9 mouse cellular contexts compared by ENCODE assay signal in the genomic region with DNA sequence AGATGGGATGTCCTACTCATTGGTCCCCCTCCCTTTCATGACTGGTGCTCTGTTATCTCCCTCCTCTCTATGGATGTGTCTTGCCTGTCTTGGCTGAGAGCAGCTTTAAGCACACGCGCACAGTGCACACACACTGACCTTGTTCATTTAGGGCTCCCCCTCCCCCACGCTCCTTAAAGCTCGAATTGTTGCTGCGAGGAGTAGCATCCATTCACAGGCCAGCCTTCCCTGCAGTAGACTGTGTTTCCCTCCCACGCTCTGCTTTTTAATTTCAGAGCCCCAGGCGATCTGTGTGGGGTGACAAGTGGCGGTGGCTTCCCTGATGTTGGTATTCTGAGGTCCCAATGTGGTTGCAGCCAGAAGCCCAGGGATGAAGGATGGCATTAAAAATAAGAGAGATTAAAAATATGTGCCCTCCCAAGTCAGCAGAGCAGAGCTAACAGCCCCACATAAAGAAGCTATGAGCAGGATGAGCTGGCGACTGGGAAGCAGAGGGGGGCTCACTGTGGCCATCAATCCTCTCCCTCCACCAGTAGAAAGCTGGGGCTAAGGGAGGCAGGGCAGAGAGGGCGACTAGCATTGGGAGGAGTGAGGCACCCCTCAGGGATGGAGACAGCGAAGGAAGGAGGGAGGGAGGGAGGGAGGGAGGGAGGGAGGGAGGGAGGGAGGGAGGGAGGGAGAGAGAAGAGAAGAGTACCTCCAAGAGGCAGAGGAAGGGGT.
DNase-seq lines count a peak whose midpoint lies in the region; ATAC-seq and TF ChIP-seq lines count a peak whose summit lies in the region.
"Had no signal": no experiment of that assay in that cellular context is flagged by ENCODE, and none has a peak within 500 bp of the region (broad histone marks: within the 10 kb centered on the region; RNA-seq: fewer than 3 reads in every experiment).

No protein-coding gene starts in this region.

- ATAC-seq in embryonic facial prominence, embryonic 14.5 days (ENCODE audit: low read depth): peak; percentile 45; the same call in 1 of the 2 replicates
- ATAC-seq in forebrain, embryonic 15.5 days (replicated peaks): peak; percentile 47
- peak; percentile 75 for ATAC-seq in neural tube, embryonic 15.5 days (ENCODE audit: low FRiP score)
- ATAC-seq in liver, embryonic 12.5 days: no peak

- no peaks in the 10 kb centered on the region for H3K27me3 ChIP-seq in embryonic facial prominence, embryonic 14.5 days (replicated peaks; ENCODE audit: control insufficient read depth, insufficient read depth, low read length)
- H3K27me3 ChIP-seq in forebrain, embryonic 15.5 days: no peaks in the 10 kb centered on the region
- H3K27me3 ChIP-seq in neural tube, embryonic 15.5 days (replicated peaks): no peaks in the 10 kb centered on the region
- no peaks in the 10 kb centered on the region for H3K27me3 ChIP-seq in limb, embryonic 10.5 days (ENCODE audit: low read depth, poor library complexity, severe bottlenecking)
- no peaks in the 10 kb centered on the region for H3K27me3 ChIP-seq in liver, embryonic 12.5 days (replicated peaks)
- H3K27me3 ChIP-seq: embryonic facial prominence, embryonic 12.5 days had no signal

- no peak for TF ChIP-seq CTCF in left cerebral cortex, adult 2 months (IDR thresholded peaks at IDR 0.05)

- peak; percentile 19 for DNase-seq in embryonic facial prominence, embryonic 14.5 days (ENCODE audit: low spot score)
- peak; percentile 26 to 37 for DNase-seq in left cerebral cortex, adult 2 months (ENCODE audit: extremely low spot score in 1 of 2, low spot score in 2 of 2)
- no peak for DNase-seq in gastrocnemius, postnatal 10 days
- no peak for DNase-seq in limb, embryonic 10.5 days (ENCODE audit: low spot score)
- no peak for DNase-seq in thymus, postnatal 0 days (ENCODE audit: low spot score)

- intact Hi-C loops in left cerebral cortex, adult 2 months (cut with DNase I): no loop called here

- WGBS in embryonic facial prominence, embryonic 14.5 days: 27% methylated on average over 9 of the region's 11 CpGs
- WGBS in forebrain, embryonic 15.5 days: 20% methylated on average over 10 of the region's 11 CpGs
- 12% methylated on average over 10 of the region's 11 CpGs for WGBS in neural tube, embryonic 15.5 days
- 60% methylated on average over 9 of the region's 11 CpGs for WGBS in limb, embryonic 10.5 days
- WGBS in liver, embryonic 12.5 days (ENCODE audit: insufficient replicate concordance): 49% methylated on average over 9 of the region's 11 CpGs

- no peak overlapping the region for H3K4me3 ChIP-seq in embryonic facial prominence, embryonic 14.5 days (ENCODE audit: low read depth, low read length)
- no peak overlapping the region for H3K4me3 ChIP-seq in forebrain, embryonic 15.5 days
- no peak overlapping the region for H3K4me3 ChIP-seq in left cerebral cortex, adult 2 months
- no peak overlapping the region for H3K4me3 ChIP-seq in neural tube, embryonic 15.5 days (replicated peaks)
- no peak overlapping the region for H3K4me3 ChIP-seq in limb, embryonic 10.5 days
- no peak overlapping the region for H3K4me3 ChIP-seq in liver, embryonic 12.5 days
- H3K4me3 ChIP-seq: embryonic facial prominence, embryonic 12.5 days had no signal

- no peaks in the 10 kb centered on the region for H3K4me1 ChIP-seq in embryonic facial prominence, embryonic 14.5 days (ENCODE audit: control insufficient read depth, insufficient read depth, low read length)
- peaks cover 31% of the 10 kb centered on the region for H3K4me1 ChIP-seq in forebrain, embryonic 15.5 days
- H3K4me1 ChIP-seq in neural tube, embryonic 15.5 days: peaks cover 47% of the 10 kb centered on the region
- peaks cover 32% of the 10 kb centered on the region for H3K4me1 ChIP-seq in limb, embryonic 10.5 days
- H3K4me1 ChIP-seq in liver, embryonic 12.5 days: no peaks in the 10 kb centered on the region

- H3K4me2 ChIP-seq in embryonic facial prominence, embryonic 14.5 days (ENCODE audit: low read depth, low read length): no peak overlapping the region
- no peak overlapping the region for H3K4me2 ChIP-seq in forebrain, embryonic 15.5 days (replicated peaks)
- peak overlapping the region; percentile 7; the same call in 1 of the 2 replicates for H3K4me2 ChIP-seq in neural tube, embryonic 15.5 days
- no peak overlapping the region for H3K4me2 ChIP-seq in liver, embryonic 12.5 days
- H3K4me2 ChIP-seq: embryonic facial prominence, embryonic 12.5 days had no signal

- no peaks in the 10 kb centered on the region for H3K9me3 ChIP-seq in embryonic facial prominence, embryonic 14.5 days (ENCODE audit: control insufficient read depth, low read length)
- H3K9me3 ChIP-seq in forebrain, embryonic 15.5 days: no peaks in the 10 kb centered on the region
- H3K9me3 ChIP-seq in neural tube, embryonic 15.5 days (replicated peaks): no peaks in the 10 kb centered on the region
- H3K9me3 ChIP-seq in limb, embryonic 10.5 days (replicated peaks): no peaks in the 10 kb centered on the region
- H3K9me3 ChIP-seq in liver, embryonic 12.5 days (replicated peaks): no peaks in the 10 kb centered on the region
- H3K9me3 ChIP-seq: embryonic facial prominence, embryonic 12.5 days had no signal

- no peak overlapping the region for H3K9ac ChIP-seq in embryonic facial prominence, embryonic 14.5 days (ENCODE audit: low read depth, low read length)
- no peak overlapping the region for H3K9ac ChIP-seq in forebrain, embryonic 15.5 days (replicated peaks)
- no peak overlapping the region for H3K9ac ChIP-seq in neural tube, embryonic 15.5 days (replicated peaks)
- H3K9ac ChIP-seq in liver, embryonic 12.5 days: no peak overlapping the region
- H3K9ac ChIP-seq: embryonic facial prominence, embryonic 12.5 days had no signal

- no peaks in the 10 kb centered on the region for H3K36me3 ChIP-seq in embryonic facial prominence, embryonic 14.5 days (ENCODE audit: control insufficient read depth, insufficient read depth, low read length)
- H3K36me3 ChIP-seq in forebrain, embryonic 15.5 days: no peaks in the 10 kb centered on the region
- H3K36me3 ChIP-seq in neural tube, embryonic 15.5 days: no peaks in the 10 kb centered on the region
- H3K36me3 ChIP-seq in limb, embryonic 10.5 days: no peaks in the 10 kb centered on the region
- H3K36me3 ChIP-seq in liver, embryonic 12.5 days: no peaks in the 10 kb centered on the region
- H3K36me3 ChIP-seq: embryonic facial prominence, embryonic 12.5 days had no signal

- H3K27ac ChIP-seq in embryonic facial prominence, embryonic 14.5 days (replicated peaks; ENCODE audit: low read depth, low read length): no peak overlapping the region
- H3K27ac ChIP-seq in forebrain, embryonic 15.5 days (replicated peaks): peak overlapping the region; percentile 62
- H3K27ac ChIP-seq in left cerebral cortex, adult 2 months: no peak overlapping the region
- peak overlapping the region; percentile 83 for H3K27ac ChIP-seq in neural tube, embryonic 15.5 days (replicated peaks)
- H3K27ac ChIP-seq in limb, embryonic 10.5 days: no peak overlapping the region
- H3K27ac ChIP-seq in liver, embryonic 12.5 days: no peak overlapping the region
- H3K27ac ChIP-seq: embryonic facial prominence, embryonic 12.5 days had no signal

Comparison
In these comparisons a context has a peak if more than half of its experiments do, and no peak if none do; other contexts are left out.
1. DNase-seq: peak in embryonic facial prominence, embryonic 14.5 days (single experiment) and left cerebral cortex, adult 2 months (2 of 2); none in gastrocnemius, postnatal 10 days (single experiment), limb, embryonic 10.5 days (single experiment) and thymus, postnatal 0 days (single experiment).
2. H3K27ac ChIP-seq: peak in forebrain, embryonic 15.5 days (single experiment) and neural tube, embryonic 15.5 days (single experiment); none in embryonic facial prominence, embryonic 14.5 days (single experiment), left cerebral cortex, adult 2 months (single experiment), limb, embryonic 10.5 days (single experiment) and liver, embryonic 12.5 days (single experiment).